Mouse (Mus musculus) lung, adult 2 months (tissue): ENCODE results near the gene Borcs6.

Source experiments
- CTCF ChIP-seq: fragments of 200-500 bp; IDR thresholded peaks from 2 replicates; pipeline ENCODE4 v1.5.1; 2011; ENCODE audit warnings: mild to moderate bottlenecking, low read length, control low read depth; ENCODE audit not compliant: insufficient read depth
- POLR2A ChIP-seq: fragments of 200-500 bp; IDR thresholded peaks from 2 replicates; pipeline ENCODE4 v1.6.1; 2011; ENCODE audit warnings: low read depth, mild to moderate bottlenecking, control low read depth, low read length, borderline replicate concordance; ENCODE audit errors: extremely low read depth

- TF ChIP-seq POLR2A, result peak; percentile 95; the same call in 1 of the 2 replicates
- peak; percentile 75 for TF ChIP-seq CTCF
Measured at GRCm38 (mm10) chr11:69015644-69016441, 43.7 kb upstream of the Borcs6 start, which contains the start of gene Ctc1.
